In the genomic region with DNA sequence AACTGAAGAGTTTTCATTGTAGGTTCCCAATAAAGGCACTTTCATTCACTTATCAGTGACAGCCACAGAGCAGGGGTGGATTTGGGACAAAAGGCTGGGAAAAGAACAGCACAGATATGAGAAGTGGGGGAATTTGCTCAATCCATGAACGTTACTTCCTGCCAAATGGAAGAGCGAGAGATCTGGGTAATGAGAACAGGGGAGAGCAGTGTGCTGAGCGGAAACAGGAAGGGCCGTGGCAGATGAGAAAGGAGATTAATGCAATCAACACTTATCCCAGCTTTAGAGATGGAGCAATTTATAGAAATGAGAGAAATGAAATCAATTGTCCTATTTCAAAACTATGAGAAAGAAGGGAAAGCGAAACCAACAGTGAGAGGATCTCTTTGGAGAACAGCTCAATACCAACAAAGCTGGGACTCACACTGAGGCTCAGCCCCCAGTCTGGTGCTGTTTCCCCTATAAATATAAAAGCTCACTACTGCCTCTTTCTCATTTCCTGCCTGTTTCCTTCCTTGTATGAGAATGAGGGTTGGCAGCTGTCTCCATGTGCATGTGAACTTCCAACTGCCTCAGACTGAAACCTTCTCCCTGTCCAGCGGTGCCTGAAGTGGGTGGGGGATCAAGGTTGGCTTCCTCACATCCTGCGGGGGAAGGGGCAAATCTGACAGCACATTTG, we compare ENCODE assay signal across 7 mouse cellular contexts. TPM values are rescaled to one million over a fixed set of nuclear protein-coding genes. Genes with fewer than 3 reads are reported as not detected.
DNase-seq lines count a peak whose midpoint lies in the region; ATAC-seq and TF ChIP-seq lines count a peak whose summit lies in the region.

No protein-coding gene starts in this region.

- peak overlapping the region; percentile 38 for H3K4me2 ChIP-seq in heart, embryonic 14.5 days (ENCODE audit: low read length)
- H3K4me2 ChIP-seq in lung, embryonic 15.5 days = peak overlapping the region; percentile 42
- no peak overlapping the region for H3K4me2 ChIP-seq in midbrain, embryonic 16.5 days (ENCODE audit: low read length)

- ATAC-seq in heart, embryonic 14.5 days (ENCODE audit: insufficient number of reproducible peaks, insufficient read depth, low FRiP score, low read depth) = no peak
- no peak for ATAC-seq in lung, embryonic 15.5 days (ENCODE audit: borderline replicate concordance, extremely low read depth, low FRiP score, low TSS enrichment)
- ATAC-seq in midbrain, embryonic 16.5 days = no peak

- WGBS in heart, embryonic 14.5 days = 43% methylated on average over 7 of the region's 7 CpGs
- WGBS in lung, embryonic 15.5 days = 42% methylated on average over 7 of the region's 7 CpGs
- WGBS in midbrain, embryonic 16.5 days = 63% methylated on average over 7 of the region's 7 CpGs

- TF ChIP-seq CTCF in testis, adult 2 months (IDR thresholded peaks at IDR 0.05; ENCODE audit: control insufficient read depth, insufficient read depth, insufficient replicate concordance, low read depth, low read length) = no peak

- H3K4me3 ChIP-seq in testis, adult 2 months (ENCODE audit: control insufficient read depth, low read depth, low read length) = no peak overlapping the region
- peak overlapping the region in 1 of 2 experiments; percentile 2; a peak in 1 of 4 replicates for H3K4me3 ChIP-seq in heart, embryonic 14.5 days (ENCODE audit: control insufficient read depth in 1 of 2, insufficient read depth in 1 of 2, low read depth in 1 of 2, low read length in 2 of 2)
- H3K4me3 ChIP-seq in lung, embryonic 15.5 days = peak overlapping the region; percentile 3; the same call in 1 of the 2 replicates
- H3K4me3 ChIP-seq in midbrain, embryonic 16.5 days (ENCODE audit: low read depth, low read length) = no peak overlapping the region

- no peak for TF ChIP-seq POLR2A in testis, adult 2 months (IDR thresholded peaks at IDR 0.05; ENCODE audit: control insufficient read depth, low read depth, low read length)

- H3K27ac ChIP-seq in testis, adult 2 months (ENCODE audit: control insufficient read depth, insufficient read depth, low read depth, low read length) = peak overlapping the region; percentile 42; the same call in 1 of the 2 replicates
- H3K27ac ChIP-seq in heart, embryonic 14.5 days (replicated peaks in 1 of 2; ENCODE audit: control insufficient read depth in 1 of 2, insufficient read depth in 1 of 2, low read depth in 2 of 2, low read length in 2 of 2) = peak overlapping the region; percentile 57 to 78
- peak overlapping the region; percentile 61 for H3K27ac ChIP-seq in lung, embryonic 15.5 days
- no peak overlapping the region for H3K27ac ChIP-seq in midbrain, embryonic 16.5 days (ENCODE audit: low read length)

- H3K9ac ChIP-seq in heart, embryonic 14.5 days (ENCODE audit: low read length) = no peak overlapping the region; the same call in 1 of the 2 replicates
- H3K9ac ChIP-seq in lung, embryonic 15.5 days = no peak overlapping the region
- no peak overlapping the region for H3K9ac ChIP-seq in midbrain, embryonic 16.5 days (ENCODE audit: low read depth, low read length)

- H3K27me3 ChIP-seq in testis, adult 2 months (ENCODE audit: control insufficient read depth, insufficient read depth, low read length) = no peaks in the 10 kb centered on the region
- no peaks in the 10 kb centered on the region for H3K27me3 ChIP-seq in heart, embryonic 14.5 days (ENCODE audit: control insufficient read depth, insufficient read depth, low read length)
- no peaks in the 10 kb centered on the region for H3K27me3 ChIP-seq in lung, embryonic 15.5 days
- H3K27me3 ChIP-seq in midbrain, embryonic 16.5 days (ENCODE audit: control insufficient read depth, insufficient read depth, low read depth, low read length) = no peaks in the 10 kb centered on the region

- no peaks in the 10 kb centered on the region for H3K36me3 ChIP-seq in testis, adult 2 months (ENCODE audit: control insufficient read depth, insufficient read depth, low read length)
- H3K36me3 ChIP-seq in heart, embryonic 14.5 days (ENCODE audit: control insufficient read depth, insufficient read depth, low read length) = no peaks in the 10 kb centered on the region
- no peaks in the 10 kb centered on the region for H3K36me3 ChIP-seq in lung, embryonic 15.5 days
- H3K36me3 ChIP-seq in midbrain, embryonic 16.5 days (ENCODE audit: control insufficient read depth, insufficient read depth, low read length) = no peaks in the 10 kb centered on the region

- no peaks in the 10 kb centered on the region for H3K9me3 ChIP-seq in heart, embryonic 14.5 days (ENCODE audit: control insufficient read depth, low read length)
- H3K9me3 ChIP-seq in lung, embryonic 15.5 days = no peaks in the 10 kb centered on the region
- H3K9me3 ChIP-seq in midbrain, embryonic 16.5 days (replicated peaks; ENCODE audit: control insufficient read depth, low read length, poor library complexity, severe bottlenecking) = no peaks in the 10 kb centered on the region

- peaks cover 4% of the 10 kb centered on the region for H3K4me1 ChIP-seq in testis, adult 2 months (ENCODE audit: control insufficient read depth, insufficient read depth, low read length)
- H3K4me1 ChIP-seq in heart, embryonic 14.5 days (ENCODE audit: control insufficient read depth in 2 of 2, insufficient read depth in 2 of 2, low read length in 2 of 2) = peaks cover 0 to 4% of the 10 kb centered on the region in 2 experiments; a peak in 2 of 4 replicates
- H3K4me1 ChIP-seq in lung, embryonic 15.5 days = peaks cover 22% of the 10 kb centered on the region
- peaks cover 17% of the 10 kb centered on the region for H3K4me1 ChIP-seq in midbrain, embryonic 16.5 days (ENCODE audit: control insufficient read depth, insufficient read depth, low read length)

- no peak for DNase-seq in testis, postnatal 14 days (ENCODE audit: low spot score)
- no peak for DNase-seq in cerebellum, postnatal 4 days (ENCODE audit: low spot score in 2 of 2)
- DNase-seq in ovary, adult 18-20 months (ENCODE audit: low spot score) = no peak

RNA-seq across cellular contexts. Expression of a gene that starts 11.0 kb away (rescaled TPM):
- polyA plus RNA-seq in testis, adult 2 months (2012; rRNA removed) = 1.2 and 1.6 TPM in 2 replicates
- 5.0 and 7.9 TPM in 2 replicates for polyA plus RNA-seq in heart, embryonic 14.5 days (2014; fragmentation: Nextera tagmentation; extraction: Ambion mirVana)
- polyA plus RNA-seq in lung, embryonic 15.5 days (2015; fragmentation: Nextera tagmentation; extraction: Ambion mirVana) = 10.9 and 12.6 TPM in 2 replicates
- 1.6 and 3.5 TPM in 2 replicates for polyA plus RNA-seq in midbrain, embryonic 16.5 days (2015; fragmentation: Nextera tagmentation; extraction: Ambion mirVana)
